Mouse (Mus musculus): ENCODE data around the gene Dnajc28. TPM values are rescaled to one million over a fixed set of nuclear protein-coding genes. Genes with fewer than 3 reads are reported as not detected.

The Dnajc28 gene
- total RNA-seq, 2 experiments from 2014 or later, result 2.2 to 5.0 TPM

Other genes with a start within 250 kb of the Dnajc28 start
- 51.9 and 52.4 TPM in 2 replicates for gene Ifnar2, start 246.2 kb downstream of the Dnajc28 start, total RNA-seq (2014; fragmentation: Nextera tagmentation)
- 47.2 and 50.8 TPM in 2 replicates for gene Ifnar2, start 246.2 kb downstream of the Dnajc28 start, total RNA-seq (2017)
- gene Gm21970, start 227.3 kb downstream of the Dnajc28 start, total RNA-seq (2014; fragmentation: Nextera tagmentation), result 7.6 TPM in 1 of 2 replicates, not detected in the other
- not detected in 2 replicates for gene Gm21970, start 227.3 kb downstream of the Dnajc28 start, total RNA-seq (2017)
- 17.3 and 20.6 TPM in 2 replicates for gene Il10rb, start 212.9 kb downstream of the Dnajc28 start, total RNA-seq (2014; fragmentation: Nextera tagmentation)
- 23.1 and 29.0 TPM in 2 replicates for gene Il10rb, start 212.9 kb downstream of the Dnajc28 start, total RNA-seq (2017)
- gene Ifnar1, start 133.8 kb downstream of the Dnajc28 start, total RNA-seq (2014; fragmentation: Nextera tagmentation), result 16.3 and 19.6 TPM in 2 replicates
- 22.2 and 22.7 TPM in 2 replicates for gene Ifnar1, start 133.8 kb downstream of the Dnajc28 start, total RNA-seq (2017)
- gene Ifngr2, start 72.0 kb downstream of the Dnajc28 start, total RNA-seq (2014; fragmentation: Nextera tagmentation), result 7.2 and 8.7 TPM in 2 replicates
- 5.4 and 6.7 TPM in 2 replicates for gene Ifngr2, start 72.0 kb downstream of the Dnajc28 start, total RNA-seq (2017)
- gene Tmem50b, start 21.2 kb downstream of the Dnajc28 start, total RNA-seq (2014; fragmentation: Nextera tagmentation), result 2.1 and 5.1 TPM in 2 replicates
- gene Tmem50b, start 21.2 kb downstream of the Dnajc28 start, total RNA-seq (2017), result 0.38 and 2.9 TPM in 2 replicates
- gene Gart, start 27.9 kb upstream of the Dnajc28 start, total RNA-seq (2014; fragmentation: Nextera tagmentation), result 238 and 326 TPM in 2 replicates
- gene Gart, start 27.9 kb upstream of the Dnajc28 start, total RNA-seq (2017), result 560 and 702 TPM in 2 replicates
- 233 and 272 TPM in 2 replicates for gene Son, start 28.5 kb upstream of the Dnajc28 start, total RNA-seq (2014; fragmentation: Nextera tagmentation)
- 196 and 233 TPM in 2 replicates for gene Son, start 28.5 kb upstream of the Dnajc28 start, total RNA-seq (2017)
- 20.7 and 28.4 TPM in 2 replicates for gene Donson, start 69.7 kb upstream of the Dnajc28 start, total RNA-seq (2014; fragmentation: Nextera tagmentation)
- 44.6 and 49.3 TPM in 2 replicates for gene Donson, start 69.7 kb upstream of the Dnajc28 start, total RNA-seq (2017)
- 33.7 and 72.0 TPM in 2 replicates for gene Cryzl1, start 109.9 kb upstream of the Dnajc28 start, total RNA-seq (2014; fragmentation: Nextera tagmentation)
- gene Cryzl1, start 109.9 kb upstream of the Dnajc28 start, total RNA-seq (2017), result 33.2 and 69.5 TPM in 2 replicates
- gene Itsn1, start 110.3 kb upstream of the Dnajc28 start, total RNA-seq (2014; fragmentation: Nextera tagmentation), result 24.0 and 27.8 TPM in 2 replicates
- gene Itsn1, start 110.3 kb upstream of the Dnajc28 start, total RNA-seq (2017), result 6.8 and 28.4 TPM in 2 replicates